Mouse (Mus musculus) embryonic facial prominence, embryonic 15.5 days (tissue): ENCODE results near the gene Sema4a. TPM values are rescaled to one million over a fixed set of nuclear protein-coding genes. Genes with fewer than 3 reads are reported as not detected.
A peak's percentile ranks its signal among the peaks of the same experiment; 100 is the strongest.

Experiments
- ATAC-seq: fragments of 200-750 bp; cut with Nextera tagmentation; 2 replicates; pipeline ENCODE4 v1.8.0; 2017; ENCODE audit warnings: low read depth, moderate TSS enrichment; ENCODE audit not compliant: insufficient number of reproducible peaks, low FRiP score, low TSS enrichment
- H3K27ac ChIP-seq: fragments of 300-500 bp; sonication (generic); replicated peaks from 2 replicates; pipeline ENCODE4 v1.5.1; 2015; ENCODE audit warnings: mild to moderate bottlenecking, inconsistent platforms
- H3K27me3 ChIP-seq: fragments of 300-500 bp; sonication (generic); 2 replicates; pipeline ENCODE4 v1.6.1; 2015; ENCODE audit warnings: inconsistent platforms
- H3K36me3 ChIP-seq: fragments of 300-500 bp; sonication (generic); 2 replicates; pipeline ENCODE4 v1.6.1; 2015; ENCODE audit warnings: mild to moderate bottlenecking, inconsistent platforms
- H3K4me1 ChIP-seq: fragments of 300-500 bp; sonication (generic); 2 replicates; pipeline ENCODE4 v1.6.1; 2015; ENCODE audit warnings: inconsistent platforms
- H3K4me2 ChIP-seq: fragments of 300-500 bp; sonication (generic); replicated peaks from 2 replicates; pipeline ENCODE4 v1.6.1; 2015; ENCODE audit warnings: mild to moderate bottlenecking, inconsistent platforms
- H3K4me3 ChIP-seq: fragments of 300-500 bp; sonication (generic); replicated peaks from 2 replicates; pipeline ENCODE4 v1.5.1; 2015; ENCODE audit warnings: mild to moderate bottlenecking, inconsistent platforms
- H3K9ac ChIP-seq: fragments of 300-500 bp; sonication (generic); 2 replicates; pipeline ENCODE4 v1.6.1; 2015; ENCODE audit warnings: inconsistent platforms
- H3K9me3 ChIP-seq: fragments of 300-500 bp; sonication (generic); replicated peaks from 2 replicates; pipeline ENCODE4 v1.6.1; 2016; ENCODE audit warnings: inconsistent platforms
- WGBS: fragments of 180-500 bp; shearing (Covaris S2); methylation state at CpG from one replicate; pipeline ENCODE4 v1.1.7; 2015; 5-methylcytosine and 5-hydroxymethylcytosine counted together
- polyA plus RNA-seq: library from polyadenylated mRNA; unstranded; fragments of >200 nt; fragmentation: Nextera tagmentation; extraction: Ambion mirVana; gene quantifications from 2 replicates; pipeline ENCODE4 v1.2.1, GENCODE M21; 2015

Gene Sema4a
- polyA plus RNA-seq, 1 experiment from 2014 or later = 21.9 TPM

GRCm38 (mm10) chr3:88501366-88502030 lies 40.5 kb upstream of the Sema4a start:
- Histone ChIP-seq H3K36me3 (peaks cover 24% of the 10 kb centered on the region), H3K27ac (peak overlapping the region; percentile 97), H3K4me1 (peaks cover 73% of the 10 kb centered on the region), H3K9ac (peak overlapping the region; percentile 97), H3K4me3 (peak overlapping the region; percentile 77), H3K27me3 (no peaks in the 10 kb centered on the region), H3K9me3 (no peaks in the 10 kb centered on the region), H3K4me2 (peak overlapping the region; percentile 80)
- WGBS = 34% methylated on average over 6 of the region's 6 CpGs
- no peak for ATAC-seq

GRCm38 (mm10) chr3:88500655-88501365 lies 39.8 kb upstream of the Sema4a start:
- Histone ChIP-seq H3K4me3 (peak overlapping the region; percentile 77), H3K9me3 (no peaks in the 10 kb centered on the region), H3K36me3 (peaks cover 29% of the 10 kb centered on the region), H3K27ac (peak overlapping the region; percentile 97), H3K9ac (peak overlapping the region; percentile 97), H3K27me3 (no peaks in the 10 kb centered on the region), H3K4me1 (peaks cover 72% of the 10 kb centered on the region), H3K4me2 (peak overlapping the region; percentile 80)
- WGBS = 44% methylated on average over 4 of the region's 4 CpGs
- no peak for ATAC-seq

GRCm38 (mm10) chr3:88500087-88500486 lies 39.1 kb upstream of the Sema4a start:
- H3K9ac ChIP-seq = no peak overlapping the region
- H3K27ac ChIP-seq = 0 out of 2 replicates have a peak overlapping the region, but pooled peaks have one; percentile 97
- H3K9me3 ChIP-seq = no peaks in the 10 kb centered on the region
- 77% methylated on average over 7 of the region's 7 CpGs for WGBS
- peaks cover 72% of the 10 kb centered on the region for H3K4me1 ChIP-seq
- ATAC-seq = no peak
- H3K4me2 ChIP-seq = peak overlapping the region; percentile 80
- H3K27me3 ChIP-seq = no peaks in the 10 kb centered on the region
- H3K4me3 ChIP-seq = peak overlapping the region; percentile 77
- H3K36me3 ChIP-seq = peaks cover 35% of the 10 kb centered on the region

- Histone ChIP-seq H3K27me3 (no peaks in the 10 kb centered on the region), H3K36me3 (peaks cover 35% of the 10 kb centered on the region), H3K4me2 (peak overlapping the region; percentile 80; the same call in 1 of the 2 replicates), H3K27ac (no peak overlapping the region), H3K4me1 (peaks cover 73% of the 10 kb centered on the region), H3K9me3 (no peaks in the 10 kb centered on the region), H3K4me3 (peak overlapping the region; percentile 77; the same call in 1 of the 2 replicates), H3K9ac (no peak overlapping the region)
- no peak for ATAC-seq
- whole genome bisulfite sequencing = 74% methylated on average over 4 of the region's 4 CpGs
These were observed 38.6 kb upstream of the Sema4a start for GRCm38 (mm10) chr3:88499580-88499979.

DNA sequence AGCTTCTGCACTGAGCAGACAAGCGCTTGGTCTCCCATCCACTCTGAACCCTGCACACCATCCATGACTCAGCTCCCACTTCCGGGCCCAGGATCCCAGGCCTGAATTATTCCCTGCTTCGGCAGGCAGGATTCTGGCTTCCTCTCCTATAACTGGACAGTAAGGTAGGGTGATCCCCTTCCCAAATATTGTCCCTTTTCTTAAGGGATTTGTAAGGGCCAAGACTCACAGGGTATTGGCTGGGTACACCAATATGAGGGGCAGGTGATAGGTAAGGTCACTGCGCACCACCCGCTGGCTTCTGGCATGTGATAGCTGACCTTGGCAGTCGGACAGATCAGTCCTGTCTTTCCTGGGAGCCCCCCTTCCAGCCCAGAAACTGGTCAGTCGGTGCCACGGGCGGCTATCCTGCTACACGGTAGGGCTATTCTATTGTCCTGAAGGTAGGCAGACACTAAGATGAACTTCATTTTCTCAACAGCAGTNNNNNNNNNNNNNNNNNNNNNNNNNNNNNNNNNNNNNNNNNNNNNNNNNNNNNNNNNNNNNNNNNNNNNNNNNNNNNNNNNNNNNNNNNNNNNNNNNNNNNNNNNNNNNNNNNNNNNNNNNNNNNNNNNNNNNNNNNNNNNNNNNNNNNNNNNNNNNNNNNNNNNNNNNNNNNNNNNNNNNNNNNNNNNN lies 34.9 kb upstream of the Sema4a start:
- no peak overlapping the region for H3K4me3 ChIP-seq
- H3K4me1 ChIP-seq = peaks cover 86% of the 10 kb centered on the region
- no peaks in the 10 kb centered on the region for H3K9me3 ChIP-seq
- 84% methylated on average over 10 of the region's 10 CpGs for WGBS
- no peaks in the 10 kb centered on the region for H3K27me3 ChIP-seq
- H3K36me3 ChIP-seq = peaks cover 35% of the 10 kb centered on the region
- H3K27ac ChIP-seq = peak overlapping the region; percentile 98
- H3K9ac ChIP-seq = no peak overlapping the region
- ATAC-seq = no peak
- no peak overlapping the region for H3K4me2 ChIP-seq

DNA sequence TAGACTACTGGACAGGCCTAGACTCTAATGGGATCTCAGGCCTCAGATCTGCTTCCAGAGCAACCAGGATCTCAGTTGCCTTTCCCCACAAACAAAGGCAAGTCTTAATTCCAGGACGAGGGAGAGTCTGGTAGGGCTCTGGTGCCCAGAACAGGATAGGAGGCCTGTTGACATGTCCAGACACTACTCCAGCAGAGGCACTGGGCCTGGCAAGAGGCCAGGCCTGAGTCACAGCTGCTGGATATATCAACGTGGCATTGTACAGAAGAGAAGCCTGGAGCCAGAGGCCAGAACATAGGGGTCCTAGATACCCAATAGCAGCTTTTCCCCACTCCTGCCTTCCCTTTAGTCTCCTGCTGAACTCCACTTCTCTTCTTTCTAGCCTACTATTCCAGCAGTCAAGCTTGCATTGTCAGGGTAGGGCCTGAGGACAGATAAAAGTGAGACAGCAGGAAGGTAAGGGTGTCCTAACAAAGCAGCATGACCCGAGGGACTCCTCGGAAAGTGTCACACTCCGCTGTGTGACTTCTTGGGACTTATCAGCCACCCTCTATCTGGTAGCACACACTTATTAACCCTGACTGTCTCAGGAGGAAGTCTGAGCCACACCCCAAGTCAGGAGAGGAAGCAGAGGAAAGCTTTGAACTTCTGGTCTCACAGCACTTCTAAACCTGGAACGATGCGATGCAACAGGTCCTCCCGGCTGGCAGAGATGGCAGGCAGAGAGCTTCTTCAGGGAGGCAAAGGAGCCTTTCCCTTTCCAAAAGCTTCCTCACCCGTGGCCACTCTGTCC lies 34.0 kb upstream of the Sema4a start:
- Histone ChIP-seq H3K4me1 (peaks cover 86% of the 10 kb centered on the region), H3K27ac (peak overlapping the region; percentile 98), H3K36me3 (peaks cover 35% of the 10 kb centered on the region), H3K27me3 (no peaks in the 10 kb centered on the region), H3K9ac (0 out of 2 replicates have a peak overlapping the region, but pooled peaks have one; percentile 5), H3K4me3 (no peak overlapping the region), H3K9me3 (no peaks in the 10 kb centered on the region), H3K4me2 (peak overlapping the region; percentile 21; the same call in 1 of the 2 replicates)
- no peak for ATAC-seq
- WGBS = 45% methylated on average over 9 of the region's 9 CpGs

GRCm38 (mm10) chr3:88493706-88494582 lies 33.0 kb upstream of the Sema4a start:
- Histone ChIP-seq H3K27me3 (no peaks in the 10 kb centered on the region), H3K4me1 (peaks cover 90% of the 10 kb centered on the region), H3K9ac (no peak overlapping the region), H3K4me2 (peak overlapping the region; percentile 69), H3K4me3 (peak overlapping the region; percentile 39), H3K9me3 (no peaks in the 10 kb centered on the region), H3K36me3 (peaks cover 33% of the 10 kb centered on the region), H3K27ac (peak overlapping the region; percentile 98)
- WGBS = 47% methylated on average over 11 of the region's 11 CpGs
- no peak for ATAC-seq

GRCm38 (mm10) chr3:88487396-88487795 lies 26.4 kb upstream of the Sema4a start:
- no peak overlapping the region for H3K4me2 ChIP-seq
- no peaks in the 10 kb centered on the region for H3K9me3 ChIP-seq
- H3K27ac ChIP-seq = no peak overlapping the region
- H3K4me3 ChIP-seq = no peak overlapping the region
- no peaks in the 10 kb centered on the region for H3K27me3 ChIP-seq
- 67% methylated on average over 1 of the region's 1 CpGs for WGBS
- H3K4me1 ChIP-seq = peaks cover 69% of the 10 kb centered on the region
- no peak overlapping the region for H3K9ac ChIP-seq
- peaks cover 57% of the 10 kb centered on the region for H3K36me3 ChIP-seq
- no peak for ATAC-seq

GRCm38 (mm10) chr3:88486887-88487286 lies 25.9 kb upstream of the Sema4a start:
- no peak for ATAC-seq
- WGBS = 74% methylated on average over 4 of the region's 4 CpGs
- Histone ChIP-seq H3K4me2 (no peak overlapping the region), H3K4me1 (peaks cover 71% of the 10 kb centered on the region), H3K36me3 (peaks cover 62% of the 10 kb centered on the region), H3K9ac (no peak overlapping the region), H3K9me3 (no peaks in the 10 kb centered on the region), H3K27me3 (no peaks in the 10 kb centered on the region), H3K27ac (no peak overlapping the region), H3K4me3 (no peak overlapping the region)

GRCm38 (mm10) chr3:88486043-88486442 lies 25.1 kb upstream of the Sema4a start:
- H3K4me2 ChIP-seq = no peak overlapping the region
- H3K9me3 ChIP-seq = no peaks in the 10 kb centered on the region
- no peak overlapping the region for H3K27ac ChIP-seq
- peaks cover 66% of the 10 kb centered on the region for H3K4me1 ChIP-seq
- no peaks in the 10 kb centered on the region for H3K27me3 ChIP-seq
- peaks cover 70% of the 10 kb centered on the region for H3K36me3 ChIP-seq
- WGBS = 73% methylated on average over 5 of the region's 5 CpGs
- no peak for ATAC-seq
- H3K4me3 ChIP-seq = no peak overlapping the region
- H3K9ac ChIP-seq = no peak overlapping the region
